Mouse (Mus musculus) embryonic fibroblast, embryonic 13.5 days (primary cell): ENCODE measurements around the gene Cd164.

Experiments
- CTCF ChIP-seq: IDR thresholded peaks from 2 replicates; pipeline ENCODE4 v1.5.1; 2011; ENCODE audit warnings: mild to moderate bottlenecking, control low read depth, low read length, moderate library complexity, borderline replicate concordance; ENCODE audit not compliant: insufficient read depth
- POLR2A ChIP-seq: IDR thresholded peaks from 2 replicates; pipeline ENCODE4 v1.6.1; 2011; ENCODE audit warnings: low read depth, mild to moderate bottlenecking, control low read depth, low read length, moderate library complexity

DNA sequence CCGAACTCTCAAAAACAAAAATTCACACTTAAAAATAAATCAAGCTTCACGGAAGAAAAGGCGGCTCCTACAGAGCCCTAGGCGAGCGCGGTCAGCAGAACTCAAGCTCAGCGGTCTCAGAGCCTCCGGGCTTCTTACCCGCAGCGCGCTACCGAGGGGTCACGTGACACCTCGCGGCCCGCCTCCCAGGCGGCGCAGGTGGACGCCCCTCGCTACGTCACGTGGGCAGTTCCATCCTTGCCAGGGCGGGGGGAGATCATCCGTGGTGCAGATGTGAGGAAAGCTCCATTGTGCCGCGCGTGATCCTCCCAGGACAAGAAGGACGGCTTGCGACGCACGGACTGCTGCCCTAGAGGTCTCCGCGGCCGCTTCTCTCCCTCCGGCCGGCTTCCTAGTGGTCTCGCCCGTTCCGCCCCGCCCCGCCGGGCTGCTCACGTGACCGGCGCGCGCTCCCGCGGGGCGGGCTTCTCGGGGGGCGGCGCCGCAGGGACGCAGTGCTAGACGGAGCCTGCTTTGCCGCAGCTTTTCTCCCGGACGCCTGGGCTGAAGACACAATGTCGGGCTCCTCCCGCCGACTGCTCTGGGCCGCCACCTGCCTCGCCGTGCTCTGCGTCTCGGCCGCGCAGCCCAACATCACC, at the start of gene Cd164:
- TF ChIP-seq CTCF (no peak), POLR2A (peak; percentile 97)
